Mouse (Mus musculus) lung, adult 2 months (tissue): ENCODE measurements around the gene Lysmd2.

Experiments used
- CTCF ChIP-seq: fragments of 200-500 bp; IDR thresholded peaks from 2 replicates; pipeline ENCODE4 v1.5.1; 2011; ENCODE audit warnings: mild to moderate bottlenecking, low read length, control low read depth; ENCODE audit not compliant: insufficient read depth
- POLR2A ChIP-seq: fragments of 200-500 bp; IDR thresholded peaks from 2 replicates; pipeline ENCODE4 v1.6.1; 2011; ENCODE audit warnings: low read depth, mild to moderate bottlenecking, control low read depth, low read length, borderline replicate concordance; ENCODE audit errors: extremely low read depth

GRCm38 (mm10) chr9:75676226-75676625, 50.7 kb downstream of the Lysmd2 start:
- TF ChIP-seq CTCF: no peak
- TF ChIP-seq POLR2A: no peak
